Mouse (Mus musculus): Measurements from ENCODE around the gene Selenow. TPM values are rescaled to one million over a fixed set of nuclear protein-coding genes. Genes with fewer than 3 reads are reported as not detected.

Gene Selenow
- 100 to 1,000 TPM; 184 to 195 TPM for total RNA-seq (2021)

DNA sequence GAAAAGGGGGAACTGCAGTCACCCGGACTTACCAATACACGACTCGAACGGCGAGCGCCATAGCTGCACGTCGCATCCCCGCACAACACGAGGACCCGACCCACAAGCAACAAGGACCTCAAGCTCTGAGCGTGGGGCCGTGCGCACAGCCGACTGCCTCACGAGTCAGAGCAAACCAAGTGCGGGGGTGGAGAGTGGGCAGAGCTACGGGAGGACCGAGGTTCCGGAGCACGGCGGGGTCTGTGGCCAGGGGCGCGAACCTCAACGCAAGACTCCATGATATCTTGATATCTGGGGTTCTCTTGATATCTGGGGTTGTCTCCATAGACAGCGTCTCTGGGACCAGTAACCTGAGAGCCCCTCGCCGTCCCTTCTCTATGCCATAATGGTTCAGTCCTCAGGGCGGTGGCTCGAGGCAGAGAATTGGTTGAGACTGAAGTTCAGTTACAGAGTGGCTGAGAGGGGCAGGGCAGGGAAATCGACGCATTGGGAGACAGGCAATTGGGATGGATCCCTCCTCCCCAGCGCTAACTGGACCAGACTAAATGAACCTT lies at the start of gene Selenow:
Gene Selenow (minus strand): TSS at position 183 of the 554 bp plus-strand sequence.
- intact Hi-C loops (cut with DNase I) = loop anchor here (5.0 kb wide), 1 partner anchor 125 kb away; the partner anchor contains the start of gene Bicra
- DNase-seq = peak; percentile 93 to 95

DNA sequence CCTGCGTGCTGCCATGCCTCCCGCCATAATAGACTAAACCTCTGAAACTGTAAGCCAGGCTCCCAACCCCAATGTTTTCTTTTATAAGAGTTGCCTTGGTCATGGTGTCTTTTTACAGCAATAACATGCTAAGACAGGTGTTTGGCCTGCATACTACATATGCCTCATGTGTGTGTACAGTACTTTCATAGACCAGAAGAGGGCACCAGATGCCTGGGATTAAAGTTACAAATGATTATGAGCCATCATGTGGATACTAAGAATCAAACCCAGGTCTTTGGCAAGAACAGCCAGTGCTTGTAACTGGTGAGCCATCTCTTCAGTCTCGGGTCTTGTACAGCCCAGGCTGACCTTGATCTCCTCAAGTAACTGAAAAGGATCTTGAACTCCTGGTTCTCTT lies 47.5 kb upstream of the Selenow start:
- no peak for DNase-seq
- intact Hi-C loops (cut with DNase I) = no loop called here

DNA sequence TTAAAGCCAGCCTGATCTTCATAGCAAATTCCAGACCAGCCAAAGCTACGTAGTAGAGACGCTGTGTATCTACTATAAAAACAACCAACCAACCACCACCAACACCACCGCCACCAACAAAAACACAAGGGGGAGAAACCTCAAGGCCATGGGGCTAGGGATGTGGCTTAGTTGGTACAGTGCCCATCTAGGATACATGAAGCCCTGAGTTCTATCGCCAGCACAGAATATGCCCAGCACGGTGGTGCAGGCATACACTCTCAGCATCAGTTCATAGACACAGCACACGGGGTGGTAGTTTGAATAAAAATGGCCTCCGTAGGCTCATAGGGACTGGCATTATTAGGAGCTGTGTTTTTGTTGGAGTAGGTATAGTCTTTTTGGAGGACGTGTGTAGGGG lies 46.1 kb upstream of the Selenow start:
- DNase-seq = no peak
- intact Hi-C loops (cut with DNase I) = no loop called here

DNA sequence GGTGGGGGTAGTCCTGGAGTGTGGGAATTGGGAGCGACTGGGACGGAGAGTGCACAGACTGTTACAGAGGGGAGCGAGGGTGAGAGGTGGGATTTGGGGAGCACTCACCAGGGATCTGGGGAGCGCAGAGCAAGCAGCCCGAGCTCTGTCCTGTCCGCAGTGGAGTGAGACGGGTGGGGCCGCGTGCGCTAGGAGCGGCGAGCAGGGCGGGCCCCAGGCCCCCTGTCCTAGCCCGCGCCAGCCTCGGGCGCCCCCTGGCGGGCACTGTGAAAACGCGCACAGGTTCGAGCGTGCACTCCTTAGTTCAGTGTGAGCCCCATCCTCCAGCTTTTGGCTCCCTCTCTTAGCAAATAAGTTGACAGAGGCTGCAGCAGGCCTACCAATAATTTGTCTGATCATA lies 45.1 kb upstream of the Selenow start, which contains the start of gene Ehd2:
Gene Ehd2 (minus strand): TSS at position 256 of the 400 bp plus-strand sequence.
- peak; percentile 90 to 91 for DNase-seq
- intact Hi-C loops (cut with DNase I) = loop anchor here (1.0 kb wide), 3 partner anchors 12 to 37 kb away; no protein-coding TSS in a partner anchor

DNA sequence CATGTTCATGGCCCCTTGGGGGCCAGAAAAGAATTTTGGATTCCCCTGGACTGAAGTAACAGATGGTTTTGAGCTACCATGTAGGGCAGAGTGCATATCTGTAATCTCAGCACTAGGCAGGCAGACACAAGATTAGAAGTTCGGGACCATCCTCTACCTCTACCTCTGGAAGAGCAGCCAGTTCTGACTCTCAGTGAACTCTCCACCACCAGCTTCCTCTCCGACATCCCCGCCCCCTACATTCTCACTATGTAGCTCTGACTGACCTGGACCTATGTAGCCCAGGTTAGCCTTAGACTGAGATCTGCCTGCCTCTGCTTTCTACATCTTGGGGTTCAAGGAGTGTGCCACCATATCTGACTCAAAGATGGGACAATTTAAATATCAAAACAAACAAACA lies 44.3 kb upstream of the Selenow start:
- intact Hi-C loops (cut with DNase I) = no loop called here

DNA sequence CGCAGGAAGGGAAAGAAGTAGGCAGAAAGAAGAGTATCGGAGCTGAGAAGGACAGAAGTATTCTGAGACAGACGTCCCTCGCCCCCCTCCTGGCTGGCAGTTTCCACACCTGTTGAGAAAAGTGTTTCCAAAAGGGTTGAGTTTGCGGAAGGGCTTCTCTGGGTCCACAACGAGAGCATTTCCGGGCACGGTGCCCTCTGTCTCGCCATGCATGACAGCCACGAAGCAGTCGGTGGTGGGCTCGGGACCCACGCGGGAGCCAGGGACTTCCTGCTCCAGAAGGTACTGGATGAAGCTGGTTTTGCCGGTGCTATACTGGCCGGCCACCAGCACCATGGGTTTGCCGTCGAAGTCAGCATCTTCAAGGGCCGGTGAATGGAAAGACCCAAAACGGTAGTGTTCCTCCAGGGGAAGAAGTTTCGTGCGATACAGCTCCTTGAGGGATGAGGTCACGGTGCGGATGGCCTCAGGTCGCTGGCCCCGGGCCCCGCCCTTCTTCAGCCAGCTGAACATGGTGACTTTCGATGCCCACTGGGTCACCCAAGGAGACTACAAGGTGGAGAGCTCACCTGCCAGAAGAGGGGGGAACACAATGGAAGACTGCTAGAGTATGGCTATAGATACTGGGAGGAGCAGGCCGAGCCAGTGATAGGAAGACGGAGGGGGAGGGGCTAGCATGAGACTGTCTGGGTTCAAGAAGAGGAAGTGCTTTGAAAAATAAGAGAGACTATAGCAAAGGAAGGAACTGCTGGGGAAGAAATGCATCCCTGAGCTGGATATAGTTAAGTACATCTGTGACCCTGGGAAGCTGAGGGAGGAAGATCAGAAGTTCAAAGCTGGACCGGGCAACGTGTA lies 41.8 kb upstream of the Selenow start:
- peak in 1 of 2 experiments; percentile 34 for DNase-seq
- intact Hi-C loops (cut with DNase I) = no loop called here

More for the DNA sequence above, 44.3 kb upstream of the Selenow start:
- peak in 1 of 2 experiments; percentile 21 for DNase-seq

DNA sequence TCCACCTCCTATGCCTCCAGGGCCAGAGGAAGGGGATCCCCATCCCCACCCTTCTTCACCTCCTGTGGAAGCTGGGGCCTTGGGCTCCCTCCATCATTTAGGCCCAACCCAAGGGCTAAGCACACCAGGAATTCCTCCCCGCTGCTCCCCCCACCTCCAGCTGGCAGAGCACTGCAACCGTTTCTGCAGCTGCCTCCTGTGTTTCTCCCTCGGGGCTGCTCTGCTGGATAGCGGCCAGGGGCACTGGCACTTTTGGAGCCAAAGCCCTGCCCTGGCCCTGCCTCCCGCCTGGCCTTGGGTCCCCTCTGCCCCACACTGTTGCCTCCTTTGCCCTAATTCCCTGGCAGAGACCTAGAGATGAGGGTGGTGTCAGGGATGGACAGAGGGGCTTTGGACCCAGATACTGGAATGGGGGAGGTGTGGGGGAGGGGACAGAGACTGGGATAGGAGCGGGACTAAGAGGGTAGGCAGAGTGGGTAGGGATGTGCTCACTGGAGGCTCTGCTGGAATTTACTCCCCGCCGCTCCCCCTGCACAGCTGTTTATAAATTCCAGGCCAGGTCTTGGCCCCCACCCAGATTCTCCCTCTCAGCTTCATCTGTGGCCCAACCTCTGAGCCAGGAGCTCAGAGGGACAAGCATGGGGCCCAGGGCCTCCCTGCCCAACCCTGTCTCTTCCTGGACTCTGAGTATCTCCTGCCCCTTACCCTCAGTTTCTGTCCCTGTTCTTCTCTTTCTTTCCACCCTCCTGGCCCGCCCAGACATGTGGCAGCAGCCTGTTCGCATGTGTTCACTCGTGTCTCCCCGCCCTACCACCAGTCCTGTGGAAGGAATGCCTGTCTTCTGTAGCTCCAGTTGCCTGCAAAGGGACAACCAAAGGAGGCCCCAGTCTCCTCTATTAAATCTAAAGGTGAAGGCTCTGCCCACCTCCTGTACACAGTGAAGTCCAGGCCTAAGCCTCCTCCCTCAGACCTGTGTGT lies 40.4 kb upstream of the Selenow start:
- intact Hi-C loops (cut with DNase I) = no loop called here
- DNase-seq = peak; percentile 95 to 96

DNA sequence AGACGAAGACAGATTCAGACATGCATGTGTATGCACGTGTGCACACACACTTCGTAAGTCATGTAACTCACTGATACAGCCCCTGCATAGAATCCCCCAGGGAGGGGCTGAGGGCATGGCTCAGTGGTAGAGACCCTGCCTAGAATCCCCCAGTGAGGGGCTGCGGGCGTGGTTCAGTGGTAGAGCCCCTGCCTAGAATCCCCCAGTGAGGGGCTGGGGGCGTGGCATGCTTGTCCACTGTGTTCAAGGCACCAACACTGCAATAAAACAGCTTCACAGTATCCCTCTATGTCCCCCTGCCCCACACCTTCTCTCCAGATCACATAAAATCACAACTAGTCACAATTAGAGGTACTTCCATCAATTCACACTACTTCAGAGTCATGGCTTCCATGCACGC lies 39.6 kb upstream of the Selenow start:
- intact Hi-C loops (cut with DNase I) = no loop called here
- DNase-seq = no peak

DNA sequence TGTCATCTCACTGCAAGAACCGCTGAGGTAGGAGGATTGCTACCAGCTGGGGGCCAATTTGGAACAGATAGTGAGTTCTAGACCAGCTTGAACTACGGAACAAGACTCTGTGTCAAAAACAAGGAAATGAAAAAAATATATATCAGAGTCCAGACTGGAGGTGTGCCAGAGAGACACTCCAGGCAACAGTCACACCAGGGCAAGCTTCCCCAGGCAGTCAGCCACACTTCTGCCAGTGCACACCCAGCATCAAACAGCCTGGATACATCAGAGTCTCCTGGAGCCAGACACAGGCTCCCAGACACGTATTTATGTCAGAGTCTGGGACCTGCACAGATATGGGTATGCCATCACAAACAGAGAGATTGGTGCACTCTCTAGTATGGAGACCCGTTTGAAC lies 39.0 kb upstream of the Selenow start:
- intact Hi-C loops (cut with DNase I) = no loop called here
- DNase-seq = peak in 1 of 2 experiments; percentile 66

DNA sequence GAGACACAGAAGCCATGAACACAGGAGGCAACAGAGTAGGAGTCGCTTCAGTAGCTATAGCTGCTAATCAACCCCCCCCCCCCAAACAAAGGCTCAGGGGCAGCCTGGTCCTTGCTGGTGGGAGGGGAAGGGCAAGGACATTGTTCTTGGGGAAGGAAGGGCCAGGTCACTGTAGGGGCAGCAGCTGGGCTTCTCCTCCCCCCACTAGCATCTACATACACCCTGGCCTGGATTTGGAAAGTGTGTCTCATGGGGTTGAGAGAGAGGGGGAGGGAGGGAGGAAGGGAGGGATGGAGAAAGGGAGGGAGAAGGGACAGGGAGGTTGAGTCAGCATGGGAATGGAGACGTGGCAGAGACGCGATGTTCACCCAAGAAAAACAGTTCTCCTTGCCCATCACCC lies 38.5 kb upstream of the Selenow start:
- intact Hi-C loops (cut with DNase I) = no loop called here
- DNase-seq = peak in 1 of 2 experiments; percentile 48

DNA sequence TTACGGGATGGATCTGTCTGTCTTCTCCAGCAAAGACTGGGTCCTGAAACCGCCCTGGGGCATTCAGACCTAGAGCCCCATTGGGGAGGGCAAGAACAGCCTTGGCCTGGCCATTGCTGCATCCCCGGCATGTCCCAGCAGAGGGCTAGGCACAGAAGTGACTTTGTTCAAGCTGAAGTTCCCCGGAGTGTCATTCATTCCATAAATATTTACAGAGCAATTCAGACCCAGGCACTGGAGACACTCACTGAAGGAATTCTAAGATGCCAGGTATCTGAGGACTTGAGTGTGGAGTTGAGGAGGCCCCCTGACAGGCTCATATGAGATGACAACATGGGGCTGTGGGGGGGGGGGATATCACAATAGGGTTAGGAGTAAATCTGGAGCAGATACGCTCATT lies 33.9 kb upstream of the Selenow start:
- DNase-seq = peak in 1 of 2 experiments; percentile 20
- intact Hi-C loops (cut with DNase I) = no loop called here

DNA sequence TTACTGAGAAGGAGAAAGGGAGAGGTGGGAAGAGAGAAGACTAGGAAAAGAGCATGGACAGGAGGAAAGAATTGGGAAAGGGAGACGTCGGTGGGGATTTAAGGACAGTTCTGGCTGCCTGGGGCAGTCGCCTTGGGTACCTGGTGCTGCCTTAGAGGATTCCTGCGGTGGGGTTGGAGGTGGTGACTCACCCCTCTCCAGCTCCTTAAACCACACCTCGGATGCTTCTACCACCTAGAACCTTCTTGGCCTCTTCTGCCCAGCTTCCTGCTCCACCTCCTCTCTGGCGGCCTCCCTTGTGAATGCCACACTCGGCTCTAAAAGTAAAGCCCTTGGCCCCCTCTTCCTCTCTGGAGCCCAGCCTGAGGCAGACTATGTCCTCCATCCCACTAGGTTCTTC lies 33.3 kb upstream of the Selenow start:
- DNase-seq = peak in 1 of 2 experiments; percentile 43
- intact Hi-C loops (cut with DNase I) = no loop called here

DNA sequence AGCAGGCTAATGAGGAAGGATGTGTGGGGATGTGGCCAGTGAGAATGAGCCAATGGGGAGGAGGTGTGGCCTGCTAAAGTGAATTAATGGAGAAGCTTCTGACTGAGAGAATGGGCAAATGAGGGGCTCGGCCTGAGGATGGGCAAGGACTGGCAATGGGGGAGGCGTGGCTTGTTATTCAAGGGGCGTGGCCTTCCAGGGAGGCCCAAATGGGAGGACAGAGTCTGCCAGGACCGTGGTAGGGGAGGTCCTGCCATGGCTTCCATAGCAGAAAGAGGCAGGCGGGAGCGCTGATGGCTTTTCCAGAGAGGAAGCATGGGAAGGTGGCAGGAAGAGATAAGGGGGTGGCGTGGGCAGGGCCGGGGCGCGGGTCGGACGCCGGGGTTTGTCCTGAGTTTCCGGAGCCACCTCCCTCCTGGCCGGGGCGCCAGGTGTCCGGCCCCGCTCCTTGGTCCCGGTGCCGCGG lies 32.8 kb upstream of the Selenow start:
- peak; percentile 79 to 81 for DNase-seq
- intact Hi-C loops (cut with DNase I) = no loop called here

DNA sequence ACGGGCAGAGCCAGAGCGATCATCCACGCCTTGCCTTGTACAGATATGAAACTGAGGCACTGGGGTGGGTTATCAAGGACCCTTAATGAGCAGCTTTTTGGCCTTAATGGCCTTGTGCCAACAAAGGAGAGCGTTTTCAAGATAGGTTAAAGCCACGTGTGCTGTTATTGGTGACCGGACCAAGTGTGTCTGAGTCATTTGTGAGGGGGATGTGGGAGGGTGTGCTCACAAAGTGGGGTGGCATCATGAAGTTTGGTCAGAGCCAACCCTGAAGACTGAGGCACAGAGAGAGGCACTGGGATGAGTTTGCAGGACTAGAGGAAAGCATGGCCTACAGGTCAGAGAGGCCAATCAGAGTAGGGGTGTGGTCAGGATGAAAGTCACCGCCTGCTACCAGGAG lies 32.2 kb upstream of the Selenow start:
- intact Hi-C loops (cut with DNase I) = no loop called here

DNA sequence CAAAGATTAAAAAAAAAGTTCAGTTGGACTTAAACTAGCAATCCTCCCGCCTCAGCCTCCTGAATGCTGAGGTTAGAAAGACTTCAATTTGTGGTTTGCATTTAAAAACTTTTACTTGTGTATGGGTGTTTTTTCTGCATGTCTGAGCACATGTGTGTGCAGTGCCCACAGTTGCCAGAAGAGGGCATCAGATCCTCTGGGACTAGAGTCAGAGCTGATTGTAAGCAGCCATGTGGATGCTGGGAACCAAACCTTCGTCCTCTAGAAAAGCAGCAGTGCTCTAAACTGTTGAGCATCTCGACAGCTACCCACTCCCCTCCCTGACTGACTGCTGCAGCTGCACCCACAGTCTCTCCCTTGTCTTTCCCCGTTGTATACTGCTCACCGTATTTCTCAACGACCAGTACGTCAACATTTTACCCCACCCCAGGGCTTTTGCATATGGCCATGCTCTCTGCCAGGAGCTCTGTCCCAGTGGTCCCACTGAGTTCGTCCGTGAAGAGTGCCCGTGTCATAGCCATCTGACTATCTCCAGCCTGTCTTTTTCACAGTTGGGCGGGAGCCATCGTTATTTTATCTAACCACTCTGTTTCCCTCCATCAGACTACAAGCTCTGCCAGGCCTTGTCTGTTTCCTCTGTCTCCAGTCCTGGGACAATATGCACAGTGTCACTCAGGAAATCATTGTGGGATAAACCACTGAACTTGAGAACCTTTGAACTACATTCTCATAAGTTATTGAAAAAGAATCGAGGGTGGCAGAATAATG lies 31.3 kb upstream of the Selenow start:
- intact Hi-C loops (cut with DNase I) = no loop called here
- no peak for DNase-seq

More for the DNA sequence above, 32.2 kb upstream of the Selenow start:
- DNase-seq = no peak

DNA sequence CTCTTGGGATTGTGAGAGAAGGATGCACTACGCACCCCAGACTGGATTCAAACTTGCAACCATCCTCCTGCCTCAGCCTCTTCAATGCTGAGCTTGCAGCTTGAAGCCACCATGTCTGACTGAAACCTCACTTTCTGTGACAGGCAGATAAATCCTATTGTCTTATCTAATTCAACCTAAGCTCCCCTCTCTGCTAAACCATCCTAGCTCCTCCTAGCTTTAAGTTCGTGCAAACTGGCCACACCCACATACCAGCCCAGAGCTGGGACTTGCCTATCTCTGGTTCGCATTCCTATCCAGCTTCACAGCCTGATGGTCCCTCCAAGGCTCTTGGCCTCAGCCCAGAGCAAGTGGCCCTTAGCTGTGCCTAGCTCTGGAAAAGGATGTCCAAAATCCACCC lies 30.2 kb upstream of the Selenow start:
- no peak for DNase-seq
- intact Hi-C loops (cut with DNase I) = no loop called here

DNA sequence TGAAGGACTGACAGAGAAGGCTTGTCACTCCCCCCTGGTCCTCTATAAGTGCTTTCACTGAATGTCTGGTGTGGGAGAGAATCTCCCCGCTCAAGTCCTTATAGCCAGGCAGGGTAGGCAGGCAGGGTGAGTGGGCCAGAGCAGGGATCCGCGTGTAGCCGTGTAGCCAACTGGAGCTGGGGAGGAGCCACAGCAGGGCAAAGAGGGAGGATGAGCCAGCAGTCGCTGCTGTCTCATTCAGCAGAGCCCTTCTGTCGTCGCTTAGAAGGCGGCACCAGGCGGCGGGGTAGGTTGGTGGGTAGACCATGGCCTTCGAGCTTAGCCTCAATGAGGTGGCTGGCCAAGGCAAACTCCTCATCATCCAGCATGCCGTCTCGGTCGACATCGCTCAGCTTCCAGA lies 27.8 kb upstream of the Selenow start:
- DNase-seq = no peak
- intact Hi-C loops (cut with DNase I) = no loop called here

DNA sequence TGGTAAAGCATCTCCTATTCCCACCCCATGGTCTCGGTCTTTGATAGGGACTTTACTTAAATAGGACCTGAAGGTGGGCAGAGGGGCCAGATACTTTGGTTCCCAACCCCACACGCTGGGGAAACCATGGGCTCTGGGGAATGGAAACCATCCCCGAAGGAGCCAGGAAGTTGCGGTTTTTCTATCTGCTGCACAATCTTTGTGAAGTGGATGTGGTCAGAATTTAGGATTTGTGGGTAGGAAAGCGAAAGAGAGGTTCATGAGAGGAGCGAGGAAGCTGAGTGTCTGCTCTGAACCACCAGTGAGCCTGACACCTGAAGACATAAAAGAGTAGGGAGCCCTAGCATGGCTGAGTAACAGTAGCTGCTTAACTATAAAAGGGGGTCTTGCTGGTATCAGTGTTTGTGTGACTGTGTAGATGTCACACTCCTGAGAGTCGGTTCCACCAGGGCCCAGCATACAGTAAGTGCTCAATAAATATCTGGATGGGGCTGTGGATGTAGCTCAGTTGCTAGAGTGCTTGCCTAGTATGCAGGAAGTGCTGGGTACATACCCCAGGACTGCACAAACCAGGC lies 27.1 kb upstream of the Selenow start:
- peak in 1 of 2 experiments; percentile 24 for DNase-seq
- intact Hi-C loops (cut with DNase I) = no loop called here

DNA sequence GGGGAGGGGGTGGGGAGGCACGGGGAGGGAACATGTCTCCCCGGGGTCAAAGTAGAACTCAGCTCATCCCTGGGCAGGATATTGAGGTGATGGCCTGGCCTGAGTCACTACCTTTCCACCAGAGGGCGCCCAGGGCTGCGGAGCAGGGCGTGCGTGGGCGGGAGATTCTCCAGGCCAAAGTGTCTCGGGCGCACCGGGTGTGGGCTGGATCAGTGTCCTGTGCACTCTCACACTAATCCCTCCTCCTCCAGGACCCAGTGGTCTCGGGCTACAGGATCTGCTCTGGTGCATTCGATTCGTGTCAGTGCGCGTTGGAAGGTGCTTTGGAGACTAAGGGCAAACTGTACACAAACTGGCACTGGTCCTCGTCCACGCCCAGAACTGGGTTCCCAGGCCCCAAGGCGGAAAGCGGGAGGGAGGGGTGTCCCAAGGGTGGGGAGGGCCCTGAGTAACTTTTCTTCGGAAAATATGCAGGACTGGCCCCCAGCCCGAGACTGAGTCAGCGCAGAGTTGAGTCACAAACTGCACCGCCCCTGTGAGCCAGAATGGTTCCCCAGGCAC lies 26.3 kb upstream of the Selenow start:
- DNase-seq = peak; percentile 94
- intact Hi-C loops (cut with DNase I) = loop anchor here (1.0 kb wide), 1 partner anchor 19 kb away; the partner anchor contains the start of gene Ehd2

All from heart, postnatal 10 days (tissue).